Mouse (Mus musculus): Measurements from ENCODE around the gene Gm10273.
"Not testable (repeated sequence)": the region's sequence is repeated elsewhere in the genome, so short reads cannot be mapped to it uniquely, and the experiment has no call there.

Gene Gm10273

DNA sequence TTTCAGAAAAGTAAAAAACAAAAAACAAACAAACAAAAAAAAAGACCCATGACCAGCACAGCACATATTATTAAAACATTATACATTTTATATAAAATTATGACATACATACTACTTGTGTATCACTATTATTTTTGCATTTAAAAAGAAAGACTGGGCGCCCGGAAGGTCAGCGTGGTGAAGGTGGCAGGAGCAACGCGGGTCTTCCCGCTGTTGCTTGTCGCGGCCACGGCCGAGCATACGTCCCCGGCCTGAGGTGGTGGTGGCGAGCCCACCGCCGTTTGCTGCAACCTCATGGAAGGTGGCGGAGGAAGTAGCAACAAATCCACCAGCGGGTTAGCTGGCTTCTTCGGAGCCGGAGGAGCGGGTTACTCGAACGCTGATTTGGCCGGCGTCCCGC is at the start of gene Gm10273:
Gene Gm10273, plus strand, starts transcription at position 172 of the 400 bp plus-strand sequence.
- DNase-seq (ENCODE audit: low read depth, low spot score), result not testable (repeated sequence)

DNA sequence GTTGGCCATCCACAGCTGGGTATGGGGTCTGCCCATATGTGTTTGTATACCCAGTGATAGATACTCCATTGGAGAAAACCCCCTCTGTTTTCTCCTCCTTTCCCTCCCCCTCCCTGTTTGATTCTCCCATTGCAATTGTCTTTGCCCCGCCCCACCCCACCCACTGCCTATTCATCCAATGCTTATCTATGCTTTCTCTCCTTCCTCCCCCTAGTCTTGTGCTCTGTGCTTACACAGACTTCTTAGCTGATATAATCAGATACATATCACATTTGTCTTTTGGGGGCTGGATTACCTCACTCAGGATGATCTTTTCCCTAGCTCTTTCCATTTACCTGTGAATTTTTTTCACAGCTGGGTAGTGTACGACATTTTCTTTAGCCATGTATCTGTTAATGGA is 48.9 kb upstream of the Gm10273 start:
- DNase-seq (ENCODE audit: low read depth, low spot score), result no peak

DNA sequence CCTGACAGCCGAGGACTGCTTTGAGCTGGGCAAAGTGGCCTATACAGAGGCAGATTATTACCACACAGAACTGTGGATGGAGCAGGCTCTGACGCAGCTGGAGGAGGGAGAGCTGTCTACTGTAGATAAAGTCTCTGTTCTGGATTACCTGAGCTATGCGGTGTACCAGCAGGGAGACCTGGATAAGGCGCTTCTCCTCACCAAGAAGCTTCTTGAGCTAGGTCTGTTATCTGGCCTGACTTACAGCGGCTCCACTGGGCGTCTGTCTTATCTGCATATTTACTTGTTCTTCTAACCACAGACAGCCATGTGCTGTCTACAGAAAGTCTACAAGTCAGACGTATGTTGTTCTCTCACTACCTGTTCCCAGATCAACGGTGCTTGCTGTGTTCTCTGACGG is 47.2 kb upstream of the Gm10273 start:
- no peak for DNase-seq (ENCODE audit: low read depth, low spot score)

DNA sequence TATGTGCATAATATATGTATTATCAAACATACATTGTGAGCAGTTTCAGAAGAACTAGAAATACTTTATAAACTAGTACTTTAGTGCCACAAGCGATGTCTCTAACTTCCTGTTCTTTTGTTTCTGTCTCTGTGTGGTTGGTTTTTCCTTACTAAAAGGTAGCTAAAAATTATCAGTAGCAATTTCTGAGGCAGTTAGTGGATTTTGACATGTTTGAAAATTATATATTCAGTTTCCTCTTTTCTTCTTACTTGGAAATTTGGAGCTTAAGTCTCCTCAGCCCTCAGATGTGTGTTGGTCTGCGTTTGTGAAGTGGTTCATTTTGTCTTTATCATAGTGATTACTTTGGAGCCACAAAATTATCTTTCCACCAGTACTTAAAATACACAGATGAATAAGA is 45.9 kb upstream of the Gm10273 start:
- no peak for DNase-seq (ENCODE audit: low read depth, low spot score)

DNA sequence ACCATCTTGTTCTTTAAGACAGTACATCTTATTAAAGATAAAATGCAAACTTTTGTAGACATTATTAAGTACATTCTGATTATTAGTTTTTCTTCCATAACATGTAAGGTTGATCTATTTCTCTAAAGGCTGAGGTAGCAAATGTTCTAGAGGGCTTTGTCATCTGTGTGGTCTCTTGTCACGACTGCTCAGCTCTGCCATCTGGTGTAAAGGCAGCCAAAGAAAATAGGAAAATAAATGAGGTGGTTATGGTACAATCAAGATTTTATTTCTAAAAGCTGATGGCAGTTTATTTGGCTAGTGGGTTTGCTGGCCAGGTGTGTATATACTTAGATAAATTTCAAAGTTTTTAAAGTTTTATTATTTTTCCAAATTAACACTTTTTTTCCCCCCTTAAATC is 42.4 kb upstream of the Gm10273 start:
- peak; percentile 15 for DNase-seq (ENCODE audit: low read depth, low spot score)

DNA sequence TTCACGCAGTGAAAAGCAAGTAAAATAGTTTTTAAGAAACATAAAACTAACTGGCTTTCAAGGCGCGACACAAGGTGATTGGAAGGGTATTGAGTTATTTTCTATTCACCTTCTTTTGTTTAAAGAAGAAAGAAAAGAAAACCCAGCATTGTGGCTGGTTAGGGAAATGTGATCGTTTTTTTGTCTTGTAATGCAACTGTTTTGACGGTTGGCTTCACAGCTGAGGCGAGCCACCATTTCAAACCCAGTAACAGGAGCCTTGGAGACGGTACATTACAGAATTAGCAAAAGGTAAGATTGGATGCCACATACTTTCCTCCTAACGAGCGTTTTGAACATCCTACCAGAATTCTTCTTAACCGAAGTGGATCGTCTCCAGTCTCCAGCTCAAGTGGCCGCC is 41.3 kb upstream of the Gm10273 start:
- DNase-seq (ENCODE audit: low read depth, low spot score), result no peak

DNA sequence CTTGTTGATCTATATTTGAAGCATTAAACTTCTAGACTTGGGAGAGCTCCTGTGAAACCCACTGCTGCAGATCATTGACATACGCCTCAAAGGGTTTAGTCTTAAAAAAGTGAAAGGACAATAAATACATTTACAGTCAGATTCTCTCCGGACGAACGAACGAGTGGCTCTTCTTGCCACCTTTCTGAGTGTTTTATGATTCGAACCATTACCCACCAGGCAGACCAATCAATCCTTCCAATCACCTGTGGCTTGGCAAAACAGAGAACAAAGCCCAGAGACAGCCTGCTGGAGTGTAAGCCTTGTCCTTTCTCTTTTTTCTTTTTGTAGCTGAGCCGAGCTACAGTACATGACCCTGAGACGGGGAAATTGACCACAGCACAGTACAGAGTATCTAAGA is 40.4 kb upstream of the Gm10273 start:
- DNase-seq (ENCODE audit: low read depth, low spot score), result no peak

DNA sequence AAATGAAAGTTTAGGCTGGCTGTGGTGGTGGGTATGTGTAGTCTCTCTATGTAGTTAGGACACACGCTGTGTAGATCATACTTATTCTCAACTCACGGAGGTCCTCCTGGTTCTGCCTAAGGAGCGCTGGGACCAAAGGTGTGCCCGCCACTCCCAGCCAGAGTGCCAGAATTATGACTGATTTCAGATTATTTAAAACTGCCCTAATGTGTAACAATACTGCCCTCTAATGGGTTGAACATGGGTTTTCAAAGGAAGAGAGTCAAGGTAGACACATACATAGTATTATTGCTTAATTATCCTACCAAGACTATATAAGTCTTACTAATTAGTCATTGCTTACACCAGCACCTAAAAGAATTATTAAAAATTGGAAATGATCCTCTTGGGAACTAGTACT is 36.7 kb upstream of the Gm10273 start:
- peak; percentile 46 for DNase-seq (ENCODE audit: low read depth, low spot score)

DNA sequence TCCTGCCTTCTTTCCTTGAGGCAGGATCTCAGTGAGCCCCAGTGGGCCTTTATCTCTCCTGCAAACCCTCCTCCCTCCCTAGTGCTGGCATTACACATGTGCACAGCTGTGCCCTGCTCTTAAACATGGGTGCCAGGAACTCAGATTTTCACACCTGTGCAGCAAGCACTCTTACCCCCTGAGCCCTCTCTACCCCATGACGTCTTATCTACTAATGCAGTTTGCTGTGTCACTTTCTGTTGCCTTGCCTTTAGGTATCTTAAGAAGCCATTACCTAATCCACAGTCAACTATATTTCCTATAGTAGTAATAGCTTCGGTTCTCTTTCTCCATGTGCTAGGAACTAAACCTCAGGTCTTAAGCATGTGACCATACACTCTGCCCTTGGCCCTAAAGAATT is 32.2 kb upstream of the Gm10273 start:
- no peak for DNase-seq (ENCODE audit: low read depth, low spot score)

DNA sequence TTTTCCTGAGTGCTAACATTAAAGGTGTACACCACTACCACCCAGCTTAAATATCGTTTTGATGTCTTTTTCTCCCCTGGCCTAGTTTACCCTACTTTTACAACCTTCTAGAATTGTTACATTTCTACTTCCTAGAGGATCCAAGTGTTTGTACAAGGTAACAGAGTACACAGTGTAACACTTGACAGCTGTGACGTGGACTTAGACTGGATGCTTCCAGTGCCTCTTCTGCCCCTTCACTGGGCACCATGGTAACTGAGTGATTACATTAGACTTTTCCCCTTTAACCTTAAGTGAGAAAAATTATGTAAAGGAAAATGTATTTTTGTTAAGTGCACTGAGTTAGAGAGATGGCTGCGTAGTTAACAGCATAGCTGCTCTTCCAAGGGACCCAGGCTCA is 30.9 kb upstream of the Gm10273 start:
- no peak for DNase-seq (ENCODE audit: low read depth, low spot score)

DNA sequence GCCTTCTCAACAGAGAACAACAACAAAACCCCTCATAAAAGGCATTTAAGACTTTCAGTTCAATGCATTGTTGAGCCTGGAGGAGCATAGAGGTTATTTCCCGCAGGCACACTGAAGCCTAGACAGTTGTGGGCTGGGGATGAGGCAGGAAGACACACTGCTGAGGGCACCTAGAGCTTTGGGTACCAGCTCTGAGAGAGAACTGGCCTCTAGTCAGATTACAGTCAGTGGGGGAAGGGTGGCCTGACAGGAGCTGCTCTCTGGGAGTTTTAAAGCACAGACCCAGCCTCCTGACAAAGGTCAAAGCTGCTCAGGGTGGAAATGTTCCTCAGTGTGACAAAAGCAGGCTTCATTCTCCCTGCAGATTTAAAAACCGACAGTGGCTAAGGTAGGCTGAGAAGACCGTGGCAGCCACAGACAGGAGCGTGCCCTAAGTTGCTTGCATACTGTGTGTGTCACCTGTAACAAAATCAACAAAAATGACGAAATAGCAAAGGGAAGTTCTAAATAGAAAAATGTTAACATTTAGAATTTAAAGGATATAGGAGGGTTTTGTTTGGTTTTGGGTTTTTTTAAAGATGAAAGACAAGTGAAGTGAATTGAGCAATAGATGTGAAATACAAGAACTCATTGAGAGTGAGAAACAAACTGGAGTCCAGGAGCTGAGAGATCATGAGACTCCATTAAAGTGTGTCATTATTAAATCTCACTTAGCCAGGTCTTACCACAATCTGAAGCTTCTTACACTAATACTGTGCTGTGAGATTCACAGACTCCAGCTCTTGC is 29.4 kb upstream of the Gm10273 start:
- DNase-seq (ENCODE audit: low read depth, low spot score), result no peak

DNA sequence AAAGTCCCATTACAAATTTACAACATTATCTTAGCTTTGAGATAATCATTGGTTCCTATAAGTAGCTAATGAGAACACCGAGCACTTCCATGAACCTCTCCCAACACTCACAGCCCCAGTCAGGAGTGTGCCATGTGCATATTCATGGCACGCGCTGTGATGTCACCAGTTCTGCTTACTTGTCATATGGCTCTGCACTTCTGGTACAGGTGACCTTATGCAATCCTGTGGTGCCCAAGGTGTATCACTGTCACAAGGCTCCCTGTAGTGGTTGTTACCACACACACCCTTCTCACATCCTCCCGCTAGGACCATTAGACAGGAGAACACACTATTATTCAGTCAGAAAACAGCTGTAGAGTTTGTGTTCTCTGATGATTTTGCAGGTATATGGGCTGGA is 28.7 kb upstream of the Gm10273 start:
- DNase-seq (ENCODE audit: low read depth, low spot score), result no peak

DNA sequence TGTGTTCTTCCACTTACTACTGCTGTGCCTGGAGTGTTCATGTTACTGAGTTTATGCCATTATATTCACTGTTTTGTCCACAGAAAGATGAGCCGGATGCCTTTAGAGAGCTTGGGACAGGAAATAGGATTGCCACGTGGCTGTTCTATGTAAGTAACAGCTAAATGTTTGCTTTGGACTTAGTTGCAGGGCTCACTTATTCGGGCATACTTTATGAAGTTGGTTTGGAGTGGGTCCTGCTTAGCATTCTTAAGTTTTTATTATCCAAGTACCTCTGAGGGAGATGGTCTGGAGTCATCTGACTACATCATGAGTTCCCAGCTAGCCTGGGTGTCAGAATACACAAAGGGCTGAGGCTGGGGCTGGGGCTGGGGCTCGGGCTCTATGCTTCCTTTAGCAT is 28.2 kb upstream of the Gm10273 start:
- no peak for DNase-seq (ENCODE audit: low read depth, low spot score)

DNA sequence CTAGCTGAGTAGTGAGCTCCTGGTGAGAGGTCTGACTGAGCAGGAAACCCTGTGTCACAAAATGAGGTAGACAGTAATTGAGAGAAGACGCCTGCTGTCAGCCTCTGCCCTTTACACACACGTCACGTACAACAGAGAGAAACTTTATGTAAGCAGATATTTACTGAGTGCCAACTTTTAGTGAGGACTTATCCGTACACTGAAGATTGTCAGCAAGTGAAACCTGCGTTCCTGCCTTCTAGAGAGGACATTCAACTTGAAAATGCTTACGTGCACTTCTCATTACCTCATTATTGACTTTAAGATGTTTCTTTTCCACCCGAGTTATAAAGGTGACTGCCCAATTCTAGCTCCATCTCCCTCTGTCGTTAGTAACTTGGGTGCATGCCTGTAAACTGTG is 26.7 kb upstream of the Gm10273 start:
- no peak for DNase-seq (ENCODE audit: low read depth, low spot score)

DNA sequence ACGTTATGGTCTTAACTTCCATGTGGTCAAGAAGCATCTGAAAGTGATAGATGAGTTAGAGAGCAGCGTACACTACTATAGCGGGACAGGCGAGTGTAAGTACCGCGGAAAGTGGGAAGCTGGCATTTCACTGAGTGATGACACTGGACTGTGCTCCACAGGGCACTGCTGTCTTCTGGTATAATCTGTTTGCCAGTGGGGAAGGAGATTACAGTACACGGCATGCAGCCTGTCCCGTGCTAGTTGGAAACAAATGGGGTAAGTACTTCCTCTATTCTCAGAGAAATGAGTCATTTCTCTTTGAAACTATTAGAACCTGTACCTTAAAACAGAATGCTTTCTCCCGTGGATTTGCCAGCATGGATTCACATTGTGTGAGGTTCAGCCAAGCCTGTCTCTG is 26.0 kb upstream of the Gm10273 start:
- no peak for DNase-seq (ENCODE audit: low read depth, low spot score)

DNA sequence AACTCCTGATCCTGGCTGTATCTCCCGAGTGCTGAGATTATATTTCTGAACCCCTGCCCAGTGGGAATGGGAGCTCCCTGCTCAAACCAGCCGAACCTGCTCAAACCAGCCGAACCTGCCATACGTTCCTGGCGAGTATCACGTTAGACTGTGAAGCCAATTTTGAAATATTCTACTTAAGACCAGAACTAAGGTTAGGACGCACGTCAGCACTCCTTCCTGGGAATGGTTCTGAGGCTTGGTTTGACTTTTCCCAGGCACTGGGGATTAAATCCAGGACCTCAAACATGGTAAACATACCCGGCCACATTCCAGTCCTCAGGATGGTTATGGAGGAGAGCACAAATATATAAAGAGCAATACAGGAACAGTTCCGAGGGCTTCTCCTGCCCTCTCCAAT is 17.5 kb upstream of the Gm10273 start:
- no peak for DNase-seq (ENCODE audit: low read depth, low spot score)

DNA sequence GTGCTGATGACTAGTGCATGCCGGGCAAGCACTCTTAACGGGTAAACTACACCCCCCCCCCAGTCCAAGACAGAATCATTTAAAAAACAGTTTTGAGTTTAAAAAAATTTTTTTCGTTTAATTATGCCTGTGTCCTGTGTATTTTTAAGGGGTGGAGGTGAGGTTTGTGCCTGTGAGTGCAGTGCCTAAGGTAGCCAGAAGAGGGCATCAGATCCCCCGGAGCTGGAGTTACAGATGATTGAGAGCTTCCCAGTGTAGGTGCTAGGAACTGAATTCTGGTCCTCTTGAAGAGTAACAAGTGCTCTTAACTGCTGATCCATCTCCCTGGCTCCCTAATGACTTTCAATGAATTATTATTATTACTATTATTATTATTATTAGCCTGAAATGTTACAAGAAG is 16.7 kb upstream of the Gm10273 start:
- peak; percentile 38 for DNase-seq (ENCODE audit: low read depth, low spot score)

DNA sequence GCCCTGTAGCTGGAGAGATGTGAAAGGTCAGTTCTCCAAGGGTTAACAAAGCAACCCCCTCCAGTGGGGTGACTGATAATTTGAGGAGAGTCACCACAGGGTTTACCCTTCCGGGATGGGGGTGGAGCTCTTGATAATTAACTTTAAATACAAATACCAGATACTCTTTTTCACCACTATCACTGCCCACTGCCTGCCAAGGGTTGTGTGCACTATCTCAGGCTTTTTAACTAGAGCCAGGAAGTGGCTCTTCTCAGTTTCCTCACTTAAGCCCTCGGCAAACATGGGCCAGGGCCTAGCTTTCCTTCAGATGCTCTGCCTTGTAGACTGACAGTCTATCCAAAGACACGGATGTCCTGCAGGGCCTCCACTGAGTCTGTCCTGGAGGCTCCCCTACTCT is 15.5 kb upstream of the Gm10273 start:
- DNase-seq (ENCODE audit: low read depth, low spot score), result peak; percentile 56

DNA sequence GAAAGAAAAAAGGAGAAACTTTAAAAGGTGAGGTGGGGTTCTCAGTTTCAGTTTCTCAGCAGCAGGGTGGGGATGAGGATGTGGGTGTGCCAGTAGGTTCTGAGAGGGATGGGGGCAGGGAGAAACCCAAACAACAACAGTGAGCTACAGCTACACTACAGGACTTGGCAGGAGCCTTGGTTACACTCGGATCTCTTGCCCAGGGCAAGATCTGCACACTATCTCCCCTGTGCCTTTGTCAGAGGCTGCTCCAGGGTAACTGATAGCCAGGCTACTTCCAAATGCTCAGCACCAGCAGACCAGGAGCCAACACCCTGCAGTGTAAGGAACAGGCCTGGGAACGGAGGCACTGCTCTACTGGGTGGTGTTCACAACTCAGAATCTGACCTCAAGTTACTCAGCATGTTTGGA is 15.0 kb upstream of the Gm10273 start:
- peak; percentile 69 for DNase-seq (ENCODE audit: low read depth, low spot score)

DNA sequence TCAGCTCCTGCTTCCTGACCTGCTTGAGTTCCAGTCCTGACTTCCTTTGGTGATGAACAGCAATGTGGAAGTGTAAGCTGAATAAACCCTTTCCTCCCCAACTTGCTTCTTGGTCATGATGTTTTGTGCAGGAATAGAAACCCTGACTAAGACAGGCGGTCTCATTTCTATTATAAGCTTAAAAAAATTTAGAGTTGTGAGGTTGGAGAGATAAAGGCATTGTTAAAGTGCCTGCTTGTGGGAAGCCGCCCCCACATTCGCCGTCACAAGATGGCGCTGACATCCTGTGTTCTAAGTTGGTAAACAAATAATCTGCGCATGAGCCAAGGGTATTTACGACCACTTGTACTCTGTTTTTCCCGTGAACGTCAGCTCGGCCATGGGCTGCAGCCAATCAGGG is 13.9 kb upstream of the Gm10273 start:
- peak; percentile 32 for DNase-seq (ENCODE audit: low read depth, low spot score)

DNA sequence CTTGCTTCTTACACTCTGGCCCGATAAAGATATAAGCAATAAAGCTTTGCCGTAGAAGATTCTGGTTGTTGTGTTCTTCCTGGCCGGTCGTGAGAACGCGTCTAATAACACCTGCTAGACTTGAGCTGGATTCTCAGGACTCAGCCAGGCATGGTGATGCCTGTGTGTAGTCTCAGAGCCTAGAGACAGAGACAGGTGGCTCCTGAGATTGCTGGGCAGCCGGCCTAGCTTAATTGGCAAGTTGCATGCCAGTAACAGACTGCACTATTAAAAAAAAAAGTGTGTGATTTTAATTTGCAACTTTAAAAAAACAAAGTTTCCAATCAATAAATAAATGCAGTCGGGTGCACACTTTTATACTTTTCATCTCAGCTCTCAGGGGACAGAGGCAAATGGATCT is 8.5 kb upstream of the Gm10273 start:
- no peak for DNase-seq (ENCODE audit: low read depth, low spot score)

DNA sequence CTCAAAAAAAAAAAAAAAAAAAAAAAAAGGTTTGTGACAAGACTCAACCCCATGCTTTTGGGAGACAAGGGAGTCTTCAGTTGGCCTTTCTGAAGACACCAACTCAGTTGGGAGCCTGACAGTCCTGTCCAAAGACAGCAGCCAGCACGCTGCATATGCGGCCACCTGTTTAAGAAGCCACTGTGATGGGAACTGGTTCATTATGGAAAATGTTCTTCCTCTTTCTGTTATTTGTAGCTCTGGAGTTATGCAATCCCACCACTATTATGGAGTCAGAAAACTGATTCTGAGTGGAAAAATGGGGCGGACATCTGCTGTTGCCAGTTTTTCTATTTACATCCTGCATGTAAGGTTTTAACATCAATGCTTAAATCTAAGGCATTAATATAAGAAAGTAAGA is 5.8 kb upstream of the Gm10273 start:
- no peak for DNase-seq (ENCODE audit: low read depth, low spot score)

DNA sequence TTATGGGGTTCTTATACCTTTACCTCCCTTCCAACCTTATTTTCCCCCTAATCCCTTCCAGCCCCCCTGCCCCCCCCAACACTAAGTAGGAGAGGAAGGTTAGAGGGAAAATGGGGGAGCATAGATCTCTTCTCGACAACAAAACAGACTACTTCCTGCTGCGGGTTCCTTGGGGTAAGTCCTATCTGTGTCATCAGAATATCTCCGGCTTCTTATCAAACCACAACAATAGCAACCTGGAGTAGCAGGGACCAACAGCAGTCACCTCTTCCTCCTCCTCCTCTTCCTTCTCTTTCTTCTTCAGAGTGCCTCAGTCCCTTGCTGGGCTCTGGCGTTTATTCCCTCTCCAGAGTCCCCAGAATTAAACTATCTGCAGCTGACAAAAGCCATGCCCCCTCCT is 3.5 kb upstream of the Gm10273 start:
- peak; percentile 56 for DNase-seq (ENCODE audit: low read depth, low spot score)

Data from CD4-positive, CD25-positive, alpha-beta regulatory T cell, adult 2 months (primary cell).